Mouse (Mus musculus): ENCODE measurements at regions not wholly inside any gene's neighbourhood (a gene's known extent, or its start where the extent isn't known, plus 50 kb on each side); places are given as distances from the start of the nearest gene placed in this dataset.
"Not testable (repeated sequence)": the region's sequence is repeated elsewhere in the genome, so short reads cannot be mapped to it uniquely, and the experiment has no call there.

- Histone ChIP-seq H3K4me3 (no peak overlapping the region), H3K27ac (replicated peaks) (no peak overlapping the region), H3K9me3 (replicated peaks) (no peaks in the 10 kb centered on the region), H3K4me1 (no peaks in the 10 kb centered on the region), H3K36me3 (no peaks in the 10 kb centered on the region), H3K27me3 (ENCODE audit: low read depth, poor library complexity, severe bottlenecking) (no peaks in the 10 kb centered on the region)
- DNase-seq (ENCODE audit: low spot score) = no peak
These were observed 1152.1 kb upstream of the Fam98a start for GRCm38 (mm10) chr17:76703823-76704222.

GRCm38 (mm10) chr17:76696219-76696618 lies 1144.5 kb upstream of the Fam98a start:
- DNase-seq (ENCODE audit: low spot score) = no peak
- 80% methylated on average over 3 of the region's 3 CpGs for WGBS
- no peaks in the 10 kb centered on the region for H3K4me1 ChIP-seq
- H3K9me3 ChIP-seq (replicated peaks) = no peaks in the 10 kb centered on the region
- H3K27ac ChIP-seq (replicated peaks) = no peak overlapping the region
- no peaks in the 10 kb centered on the region for H3K27me3 ChIP-seq (ENCODE audit: low read depth, poor library complexity, severe bottlenecking)
- no peak overlapping the region for H3K4me3 ChIP-seq
- H3K36me3 ChIP-seq = no peaks in the 10 kb centered on the region

- Histone ChIP-seq H3K9me3 (replicated peaks) (no peaks in the 10 kb centered on the region), H3K27me3 (ENCODE audit: low read depth, poor library complexity, severe bottlenecking) (no peaks in the 10 kb centered on the region), H3K27ac (replicated peaks) (no peak overlapping the region), H3K4me3 (no peak overlapping the region), H3K36me3 (no peaks in the 10 kb centered on the region), H3K4me1 (no peaks in the 10 kb centered on the region)
- DNase-seq (ENCODE audit: low spot score) = no peak
- WGBS = 95% methylated on average over 4 of the region's 4 CpGs
These were observed 1106.3 kb upstream of the Fam98a start for GRCm38 (mm10) chr17:76658056-76658455.

- 88% methylated on average over 7 of the region's 7 CpGs for WGBS
These were observed 1074.2 kb upstream of the Fam98a start for GRCm38 (mm10) chr17:76625976-76626375.

GRCm38 (mm10) chr17:76605237-76605636 lies 1053.5 kb upstream of the Fam98a start:
- H3K9me3 ChIP-seq (replicated peaks) = no peaks in the 10 kb centered on the region
- no peaks in the 10 kb centered on the region for H3K36me3 ChIP-seq
- no peaks in the 10 kb centered on the region for H3K27me3 ChIP-seq (ENCODE audit: low read depth, poor library complexity, severe bottlenecking)
- no peak overlapping the region for H3K27ac ChIP-seq (replicated peaks)
- no peak overlapping the region for H3K4me3 ChIP-seq
- no peaks in the 10 kb centered on the region for H3K4me1 ChIP-seq
- WGBS = 93% methylated on average over 1 of the region's 1 CpGs
- DNase-seq (ENCODE audit: low spot score) = no peak

More at GRCm38 (mm10) chr17:76625976-76626375, 1074.2 kb upstream of the Fam98a start:
- Histone ChIP-seq H3K36me3 (no peaks in the 10 kb centered on the region), H3K27me3 (ENCODE audit: low read depth, poor library complexity, severe bottlenecking) (no peaks in the 10 kb centered on the region), H3K9me3 (replicated peaks) (no peaks in the 10 kb centered on the region), H3K4me3 (no peak overlapping the region), H3K27ac (replicated peaks) (no peak overlapping the region), H3K4me1 (no peaks in the 10 kb centered on the region)
- DNase-seq (ENCODE audit: low spot score) = no peak

GRCm38 (mm10) chr17:76578323-76578722 lies 1026.6 kb upstream of the Fam98a start:
- Histone ChIP-seq H3K27me3 (ENCODE audit: low read depth, poor library complexity, severe bottlenecking) (no peaks in the 10 kb centered on the region), H3K9me3 (replicated peaks) (no peaks in the 10 kb centered on the region), H3K27ac (replicated peaks) (no peak overlapping the region), H3K4me1 (peaks cover 4% of the 10 kb centered on the region; the same call in 1 of the 2 replicates), H3K36me3 (no peaks in the 10 kb centered on the region), H3K4me3 (no peak overlapping the region)
- DNase-seq (ENCODE audit: low spot score) = no peak

- Histone ChIP-seq H3K4me1 (no peaks in the 10 kb centered on the region), H3K27me3 (ENCODE audit: low read depth, poor library complexity, severe bottlenecking) (no peaks in the 10 kb centered on the region), H3K36me3 (no peaks in the 10 kb centered on the region), H3K9me3 (replicated peaks) (no peaks in the 10 kb centered on the region), H3K4me3 (no peak overlapping the region), H3K27ac (replicated peaks) (no peak overlapping the region)
- no peak for DNase-seq (ENCODE audit: low spot score)
- 91% methylated on average over 1 of the region's 1 CpGs for WGBS
These were observed 1008.0 kb upstream of the Fam98a start for GRCm38 (mm10) chr17:76559725-76560124.

- WGBS = 91% methylated on average over 3 of the region's 3 CpGs
These were observed 993.8 kb upstream of the Fam98a start for GRCm38 (mm10) chr17:76545566-76545965.

GRCm38 (mm10) chr17:76535772-76536171 lies 984.0 kb upstream of the Fam98a start:
- no peak for DNase-seq (ENCODE audit: low spot score)
- Histone ChIP-seq H3K9me3 (replicated peaks) (no peaks in the 10 kb centered on the region), H3K4me3 (no peak overlapping the region), H3K4me1 (no peaks in the 10 kb centered on the region), H3K27me3 (ENCODE audit: low read depth, poor library complexity, severe bottlenecking) (no peaks in the 10 kb centered on the region), H3K27ac (replicated peaks) (no peak overlapping the region), H3K36me3 (no peaks in the 10 kb centered on the region)

More at GRCm38 (mm10) chr17:76545566-76545965, 993.8 kb upstream of the Fam98a start:
- no peak overlapping the region for H3K27ac ChIP-seq (replicated peaks)
- H3K4me3 ChIP-seq = no peak overlapping the region
- H3K27me3 ChIP-seq (ENCODE audit: low read depth, poor library complexity, severe bottlenecking) = no peaks in the 10 kb centered on the region
- no peaks in the 10 kb centered on the region for H3K9me3 ChIP-seq (replicated peaks)
- no peaks in the 10 kb centered on the region for H3K4me1 ChIP-seq
- DNase-seq (ENCODE audit: low spot score) = no peak
- H3K36me3 ChIP-seq = no peaks in the 10 kb centered on the region

GRCm38 (mm10) chr17:76501732-76502131 lies 950.0 kb upstream of the Fam98a start:
- no peak for DNase-seq (ENCODE audit: low spot score)
- Histone ChIP-seq H3K9me3 (replicated peaks) (no peaks in the 10 kb centered on the region), H3K27me3 (ENCODE audit: low read depth, poor library complexity, severe bottlenecking) (no peaks in the 10 kb centered on the region), H3K27ac (replicated peaks) (no peak overlapping the region), H3K4me3 (no peak overlapping the region), H3K36me3 (no peaks in the 10 kb centered on the region), H3K4me1 (no peaks in the 10 kb centered on the region)

GRCm38 (mm10) chr17:76500446-76500845 lies 948.7 kb upstream of the Fam98a start:
- DNase-seq (ENCODE audit: low spot score) = no peak
- H3K4me3 ChIP-seq = no peak overlapping the region
- H3K36me3 ChIP-seq = no peaks in the 10 kb centered on the region
- no peak overlapping the region for H3K27ac ChIP-seq (replicated peaks)
- no peaks in the 10 kb centered on the region for H3K4me1 ChIP-seq
- WGBS = 82% methylated on average over 4 of the region's 4 CpGs
- no peaks in the 10 kb centered on the region for H3K27me3 ChIP-seq (ENCODE audit: low read depth, poor library complexity, severe bottlenecking)
- no peaks in the 10 kb centered on the region for H3K9me3 ChIP-seq (replicated peaks)

- H3K9me3 ChIP-seq (replicated peaks); H3K27me3 ChIP-seq (ENCODE audit: low read depth, poor library complexity, severe bottlenecking); H3K4me1 ChIP-seq: not testable (repeated sequence)
These were observed 948.2 kb upstream of the Fam98a start for GRCm38 (mm10) chr17:76499981-76500380.

GRCm38 (mm10) chr17:76487347-76487746 lies 935.6 kb upstream of the Fam98a start:
- no peak for DNase-seq (ENCODE audit: low spot score)
- WGBS = 90% methylated on average over 3 of the region's 3 CpGs
- Histone ChIP-seq H3K36me3 (no peaks in the 10 kb centered on the region), H3K27me3 (ENCODE audit: low read depth, poor library complexity, severe bottlenecking) (no peaks in the 10 kb centered on the region), H3K27ac (replicated peaks) (no peak overlapping the region), H3K4me3 (no peak overlapping the region), H3K4me1 (no peaks in the 10 kb centered on the region), H3K9me3 (replicated peaks) (no peaks in the 10 kb centered on the region)

More at GRCm38 (mm10) chr17:76499981-76500380, 948.2 kb upstream of the Fam98a start:
- not testable (repeated sequence) for H3K4me3 ChIP-seq; H3K27ac ChIP-seq (replicated peaks); DNase-seq (ENCODE audit: low spot score); H3K36me3 ChIP-seq

- Histone ChIP-seq H3K4me3 (no peak overlapping the region), H3K36me3 (no peaks in the 10 kb centered on the region), H3K27ac (replicated peaks) (no peak overlapping the region), H3K9me3 (replicated peaks) (no peaks in the 10 kb centered on the region), H3K4me1 (no peaks in the 10 kb centered on the region), H3K27me3 (ENCODE audit: low read depth, poor library complexity, severe bottlenecking) (no peaks in the 10 kb centered on the region)
- no peak for DNase-seq (ENCODE audit: low spot score)
- 86% methylated on average over 2 of the region's 2 CpGs for WGBS
These were observed 932.4 kb upstream of the Fam98a start for GRCm38 (mm10) chr17:76484130-76484529.
